Mouse (Mus musculus): Measurements from ENCODE around the gene Krt9.

DNA sequence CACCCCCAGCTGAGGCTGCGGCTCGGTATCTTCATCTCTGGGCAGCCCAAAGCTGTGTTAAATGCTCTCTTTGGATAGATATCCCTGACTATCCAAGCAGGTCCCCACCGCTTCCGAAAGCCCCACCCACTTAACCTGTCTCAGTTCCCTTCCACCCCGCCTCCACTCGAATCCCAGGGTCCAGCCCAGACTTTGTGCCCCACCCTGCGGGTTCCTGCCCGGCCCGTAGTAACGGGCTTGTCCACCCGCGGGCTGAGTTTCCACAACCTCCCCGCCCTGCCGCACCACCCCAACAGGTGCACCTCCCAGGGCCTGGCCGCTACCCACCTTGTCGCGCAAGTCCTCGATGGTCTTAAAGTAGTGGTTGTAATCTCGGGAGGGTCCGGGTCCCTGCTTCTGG, 47.9 kb downstream of the Krt9 start:
- no peak for TF ChIP-seq POLR2A (IDR thresholded peaks at IDR 0.05; ENCODE audit: extremely low read depth, insufficient read depth, low read length)
- no peak for TF ChIP-seq CTCF (IDR thresholded peaks at IDR 0.05; ENCODE audit: extremely low read depth, insufficient read depth, low read length)
